Mouse (Mus musculus) ES-E14 (cell line): ENCODE data around the gene Aspdh.

Experiments
- HCFC1 ChIP-seq: IDR thresholded peaks from 2 replicates; pipeline ENCODE4 v1.6.1; 2012; ENCODE audit warnings: low read length, inconsistent platforms, borderline replicate concordance; ENCODE audit not compliant: insufficient read depth
- MAFK ChIP-seq: IDR thresholded peaks from 2 replicates; pipeline ENCODE4 v1.6.1; 2014; ENCODE audit warnings: mild to moderate bottlenecking, low read depth, low read length, inconsistent platforms; ENCODE audit not compliant: insufficient read depth
- ZC3H11A ChIP-seq: IDR thresholded peaks from 2 replicates; pipeline ENCODE4 v1.6.1; 2012; ENCODE audit warnings: low read depth, mild to moderate bottlenecking, inconsistent platforms, low read length, borderline replicate concordance

DNA sequence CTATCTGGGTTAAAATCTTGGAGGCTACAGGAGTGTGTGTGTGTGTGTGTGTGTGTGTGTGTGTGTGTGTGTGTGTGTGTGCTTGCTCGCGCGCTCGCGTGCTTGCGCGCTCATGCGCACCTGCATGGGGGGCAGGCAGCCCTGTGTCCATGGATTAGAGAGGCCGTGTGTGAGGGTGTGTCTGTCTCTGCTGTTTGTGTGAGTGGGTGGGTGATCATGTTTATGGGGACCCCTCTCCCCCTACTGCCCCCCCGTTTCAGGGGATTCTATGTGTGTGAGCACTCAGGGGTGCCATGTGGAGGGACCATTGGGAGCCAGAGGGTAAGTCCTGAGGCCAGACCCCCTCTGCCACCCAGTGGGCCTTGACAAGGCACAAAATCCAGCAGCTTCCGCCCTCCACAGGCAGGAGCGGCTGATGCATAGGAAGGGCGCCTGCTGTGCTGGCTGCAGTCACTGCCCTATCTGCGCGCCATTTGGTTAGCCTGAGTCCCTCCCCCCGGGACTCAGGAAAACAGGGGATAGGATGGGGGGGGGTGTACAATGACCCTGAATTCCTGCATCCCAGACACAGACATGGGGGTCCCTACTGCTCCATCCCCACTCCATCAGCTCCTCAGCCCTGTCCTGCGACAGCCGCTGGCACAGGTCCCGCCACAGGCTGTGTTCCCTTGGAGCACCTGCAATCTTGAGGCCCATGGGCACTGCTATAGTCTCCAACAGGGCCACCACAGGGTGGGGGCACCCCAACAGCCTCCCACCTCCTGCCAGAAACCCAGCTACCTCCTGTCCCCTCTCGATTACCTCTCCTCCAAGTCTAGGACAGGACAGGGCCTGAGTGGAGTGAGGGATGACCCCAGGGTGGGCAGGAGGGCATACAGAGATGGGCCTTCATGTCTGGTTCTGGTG lies 21.7 kb upstream of the Aspdh start:
- TF ChIP-seq HCFC1 (no peak), MAFK (no peak), ZC3H11A (no peak)
